Mouse (Mus musculus) stomach, postnatal 0 days (tissue): Measurements from ENCODE around the gene Slc24a3.

Source experiments
- CTCF ChIP-seq: IDR thresholded peaks from 2 replicates; pipeline ENCODE4 v1.5.1; 2016; ENCODE audit warnings: antibody characterized with exemption, low read depth, mild to moderate bottlenecking, moderate library complexity
- EP300 ChIP-seq: optimal IDR thresholded peaks from 2 replicates; pipeline ENCODE3; 2016; ENCODE audit warnings: antibody characterized with exemption

DNA sequence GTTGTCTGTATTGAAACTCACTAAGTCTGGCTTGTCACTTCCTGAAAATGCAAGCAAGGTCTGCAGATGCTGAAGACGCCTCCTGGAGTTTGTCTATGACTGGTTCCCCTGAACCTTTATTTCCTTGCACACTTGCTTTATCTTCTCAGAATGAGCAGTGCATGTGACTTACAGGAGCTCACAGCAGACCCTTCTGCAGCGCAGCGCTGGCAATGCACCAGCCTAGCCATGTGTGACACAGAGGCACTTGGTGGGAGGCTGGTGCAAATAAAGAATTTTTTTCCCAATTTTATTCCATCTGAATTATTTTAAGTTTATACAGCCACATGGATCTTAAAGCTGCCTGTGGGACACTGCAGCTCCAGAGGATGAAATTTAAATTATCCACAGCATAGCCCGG, 452.1 kb downstream of the Slc24a3 start:
- no peak for TF ChIP-seq CTCF
- TF ChIP-seq EP300: no peak
